Mouse (Mus musculus) limb, embryonic 11.5 days (tissue): Measurements from ENCODE around the gene Hsdl2. TPM values are rescaled to one million over a fixed set of nuclear protein-coding genes. Genes with fewer than 3 reads are reported as not detected.

ENCODE experiments used
- ATAC-seq: fragments of 200-750 bp; cut with Nextera tagmentation; 2 replicates; pipeline ENCODE4 v1.8.0; 2017; ENCODE audit warnings: low read depth; ENCODE audit not compliant: insufficient number of reproducible peaks, low FRiP score, low TSS enrichment
- DNase-seq: peaks from one replicate; pipeline ENCODE4 v3.0.0-alpha.2; 2015; ENCODE audit warnings: low spot score
- H3K27ac ChIP-seq: fragments of 300-500 bp; sonication (generic); replicated peaks from 2 replicates; pipeline ENCODE4 v1.5.1; 2014; ENCODE audit warnings: low read depth, mild to moderate bottlenecking, low read length
- H3K27me3 ChIP-seq: fragments of 300-500 bp; sonication (generic); 2 replicates; pipeline ENCODE4 v1.6.1; 2014; ENCODE audit warnings: mild to moderate bottlenecking, low read length, mixed read lengths; ENCODE audit not compliant: control insufficient read depth, insufficient read depth
- H3K36me3 ChIP-seq: fragments of 300-500 bp; sonication (generic); 2 replicates; pipeline ENCODE4 v1.6.1; 2014; ENCODE audit warnings: mild to moderate bottlenecking, low read length, moderate library complexity, mixed read lengths; ENCODE audit not compliant: control insufficient read depth, insufficient read depth
- H3K4me1 ChIP-seq: fragments of 300-500 bp; sonication (generic); 2 replicates; pipeline ENCODE4 v1.6.1; 2014; ENCODE audit warnings: low read length, mixed read lengths; ENCODE audit not compliant: control insufficient read depth, insufficient read depth
- H3K4me2 ChIP-seq: fragments of 300-500 bp; sonication (generic); 2 replicates; pipeline ENCODE4 v1.6.1; 2014; ENCODE audit warnings: low read depth, mild to moderate bottlenecking, moderate library complexity; ENCODE audit not compliant: severe bottlenecking
- H3K4me3 ChIP-seq: fragments of 300-500 bp; sonication (generic); 2 replicates; pipeline ENCODE4 v1.5.1; 2014; ENCODE audit warnings: low read depth, low read length
- H3K9ac ChIP-seq: fragments of 300-500 bp; sonication (generic); 2 replicates; pipeline ENCODE4 v1.6.1; 2014; ENCODE audit warnings: mild to moderate bottlenecking, low read length
- H3K9me3 ChIP-seq: fragments of 300-500 bp; sonication (generic); 2 replicates; pipeline ENCODE4 v1.6.1; 2016; ENCODE audit warnings: low read length; ENCODE audit not compliant: control insufficient read depth
- WGBS: fragments of 180-500 bp; shearing (Covaris S2); extraction: QIAGEN DNeasy Blood & Tissue Kit; methylation state at CpG from one replicate; pipeline ENCODE4 v1.1.7; 2014; 5-methylcytosine and 5-hydroxymethylcytosine counted together
- polyA plus RNA-seq: library from polyadenylated mRNA; unstranded; fragments of >200 nt; fragmentation: Nextera tagmentation; extraction: Ambion mirVana; gene quantifications from 2 replicates; pipeline ENCODE4 v1.2.1, GENCODE M21; 2014

The Hsdl2 gene
- polyA plus RNA-seq, 1 experiment from 2014 or later, result 18.7 TPM

DNA sequence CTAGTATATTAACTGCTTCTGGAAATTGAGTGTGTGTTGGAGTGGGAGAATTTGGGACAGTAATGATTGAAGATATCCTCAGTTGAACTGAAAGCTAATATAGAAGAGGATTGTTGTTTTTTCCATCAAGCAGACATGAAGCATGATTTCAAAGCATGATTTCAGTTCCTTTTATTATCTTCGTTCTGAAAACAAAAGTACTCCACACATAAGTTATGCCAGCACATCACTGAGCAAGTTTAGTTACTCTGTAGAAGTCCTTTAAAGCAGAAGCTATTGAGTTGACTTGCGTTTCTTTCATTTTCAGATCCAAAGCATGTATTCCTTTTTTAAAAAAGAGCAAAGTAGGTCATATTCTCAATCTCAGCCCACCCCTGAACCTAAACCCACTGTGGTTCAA lies 15.2 kb downstream of the Hsdl2 start:
- ATAC-seq (no peak), DNase-seq (no peak)

GRCm38 (mm10) chr4:59602704-59603103 lies 21.3 kb downstream of the Hsdl2 start:
- no peak for DNase-seq
- Histone ChIP-seq H3K9ac (no peak overlapping the region), H3K4me3 (no peak overlapping the region), H3K27me3 (no peaks in the 10 kb centered on the region), H3K4me1 (no peaks in the 10 kb centered on the region), H3K9me3 (no peaks in the 10 kb centered on the region), H3K36me3 (no peaks in the 10 kb centered on the region), H3K27ac (no peak overlapping the region), H3K4me2 (no peak overlapping the region)
- WGBS, result 88% methylated on average over 4 of the region's 4 CpGs
- no peak for ATAC-seq

More for the DNA sequence above, 15.2 kb downstream of the Hsdl2 start:
- 90% methylated on average over 2 of the region's 2 CpGs for WGBS
- H3K4me1 ChIP-seq, result no peaks in the 10 kb centered on the region
- H3K36me3 ChIP-seq, result no peaks in the 10 kb centered on the region
- H3K27me3 ChIP-seq, result no peaks in the 10 kb centered on the region
- no peak overlapping the region for H3K4me3 ChIP-seq
- no peaks in the 10 kb centered on the region for H3K9me3 ChIP-seq
- H3K27ac ChIP-seq, result no peak overlapping the region
- H3K9ac ChIP-seq, result no peak overlapping the region
- no peak overlapping the region for H3K4me2 ChIP-seq

DNA sequence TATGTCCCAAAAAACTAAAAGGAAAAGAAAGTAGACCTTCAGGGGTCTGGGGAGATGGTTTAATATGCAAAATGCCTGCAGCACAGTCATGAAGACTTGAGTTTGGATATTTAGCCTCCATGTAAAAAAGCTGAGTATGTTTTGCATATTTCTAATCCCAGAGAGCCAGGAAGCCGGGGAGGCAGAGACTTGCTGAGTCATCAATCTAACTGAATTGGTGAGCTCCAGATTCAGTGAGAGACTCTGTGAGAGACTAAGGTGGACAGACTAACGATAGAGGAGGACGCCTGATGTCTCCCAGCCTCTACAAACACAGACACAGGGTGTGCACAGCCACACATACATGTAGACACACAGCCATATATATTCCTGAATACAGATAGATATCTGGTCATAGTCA lies 23.5 kb downstream of the Hsdl2 start:
- DNase-seq (no peak), ATAC-seq (no peak)
- 81% methylated on average over 3 of the region's 3 CpGs for WGBS
- Histone ChIP-seq H3K4me3 (no peak overlapping the region), H3K27ac (no peak overlapping the region), H3K9me3 (no peaks in the 10 kb centered on the region), H3K4me2 (no peak overlapping the region), H3K27me3 (no peaks in the 10 kb centered on the region), H3K4me1 (no peaks in the 10 kb centered on the region), H3K9ac (no peak overlapping the region), H3K36me3 (no peaks in the 10 kb centered on the region)

- Histone ChIP-seq H3K4me1 (no peaks in the 10 kb centered on the region), H3K27ac (no peak overlapping the region), H3K9ac (no peak overlapping the region), H3K4me3 (no peak overlapping the region), H3K36me3 (no peaks in the 10 kb centered on the region), H3K4me2 (no peak overlapping the region), H3K27me3 (no peaks in the 10 kb centered on the region), H3K9me3 (no peaks in the 10 kb centered on the region)
- DNase-seq, result no peak
- ATAC-seq, result no peak
- 96% methylated on average over 3 of the region's 3 CpGs for WGBS
Observed at GRCm38 (mm10) chr4:59605501-59605900, 24.1 kb downstream of the Hsdl2 start.

- ATAC-seq (no peak), DNase-seq (no peak)
- H3K9ac ChIP-seq, result no peak overlapping the region
- H3K27ac ChIP-seq, result no peak overlapping the region
- no peaks in the 10 kb centered on the region for H3K9me3 ChIP-seq
- H3K4me1 ChIP-seq, result no peaks in the 10 kb centered on the region
- no peak overlapping the region for H3K4me3 ChIP-seq
- WGBS, result 85% methylated on average over 3 of the region's 3 CpGs
- H3K4me2 ChIP-seq, result no peak overlapping the region
- H3K36me3 ChIP-seq, result no peaks in the 10 kb centered on the region
- H3K27me3 ChIP-seq, result no peaks in the 10 kb centered on the region
Observed at GRCm38 (mm10) chr4:59610411-59610810, 29.0 kb downstream of the Hsdl2 start.

DNA sequence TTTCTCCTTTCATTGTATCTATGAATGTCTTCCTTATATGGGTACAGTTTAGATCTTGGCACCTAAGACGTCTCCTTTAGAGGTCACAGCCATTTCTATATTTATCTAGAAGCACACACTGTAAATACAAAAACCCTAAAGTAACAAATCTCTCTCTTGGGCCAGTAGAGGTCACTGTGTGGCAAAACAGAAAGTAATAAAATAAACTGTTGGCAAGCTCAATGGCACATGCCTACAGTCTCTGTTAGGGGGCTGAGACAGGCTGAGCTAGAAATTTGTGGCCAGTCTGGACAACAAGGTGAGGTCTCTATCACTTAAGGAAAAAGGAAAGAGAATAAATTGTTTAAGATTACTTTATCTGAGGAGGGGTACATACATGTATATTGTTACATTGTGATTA lies 33.6 kb downstream of the Hsdl2 start:
- Histone ChIP-seq H3K4me2 (no peak overlapping the region), H3K27ac (no peak overlapping the region), H3K27me3 (no peaks in the 10 kb centered on the region), H3K4me3 (no peak overlapping the region), H3K9me3 (no peaks in the 10 kb centered on the region), H3K4me1 (no peaks in the 10 kb centered on the region), H3K9ac (no peak overlapping the region), H3K36me3 (no peaks in the 10 kb centered on the region)
- 50% methylated on average over 1 of the region's 1 CpGs for WGBS
- DNase-seq, result no peak
- ATAC-seq, result no peak

- Histone ChIP-seq H3K27ac (no peak overlapping the region), H3K36me3 (no peaks in the 10 kb centered on the region), H3K27me3 (no peaks in the 10 kb centered on the region), H3K4me2 (no peak overlapping the region), H3K4me1 (no peaks in the 10 kb centered on the region), H3K4me3 (no peak overlapping the region), H3K9ac (no peak overlapping the region), H3K9me3 (no peaks in the 10 kb centered on the region)
- 88% methylated on average over 5 of the region's 5 CpGs for WGBS
- no peak for ATAC-seq
- no peak for DNase-seq
Observed at GRCm38 (mm10) chr4:59619611-59620245, 38.4 kb downstream of the Hsdl2 start.

GRCm38 (mm10) chr4:59625676-59625997 lies 44.3 kb downstream of the Hsdl2 start:
- Histone ChIP-seq H3K4me2 (peak overlapping the region; percentile 70), H3K36me3 (no peaks in the 10 kb centered on the region), H3K27ac (no peak overlapping the region), H3K4me1 (peaks cover 5% of the 10 kb centered on the region), H3K27me3 (no peaks in the 10 kb centered on the region), H3K4me3 (peak overlapping the region; percentile 89), H3K9ac (peak overlapping the region; percentile 73), H3K9me3 (no peaks in the 10 kb centered on the region)
- ATAC-seq (peak; percentile 70), DNase-seq (no peak)
- WGBS, result 0% methylated on average over 18 of the region's 18 CpGs
